Mouse (Mus musculus): ENCODE measurements around the gene Fbxl17.

The Fbxl17 gene

GRCm38 (mm10) chr17:63279144-63279543, 220.7 kb downstream of the Fbxl17 start:
- no peak for DNase-seq (ENCODE audit: low spot score)

- no peak for DNase-seq (ENCODE audit: low spot score)
These were observed 226.5 kb downstream of the Fbxl17 start for GRCm38 (mm10) chr17:63273353-63273752.

GRCm38 (mm10) chr17:63272914-63273313, 226.9 kb downstream of the Fbxl17 start:
- DNase-seq (ENCODE audit: low spot score): no peak

DNA sequence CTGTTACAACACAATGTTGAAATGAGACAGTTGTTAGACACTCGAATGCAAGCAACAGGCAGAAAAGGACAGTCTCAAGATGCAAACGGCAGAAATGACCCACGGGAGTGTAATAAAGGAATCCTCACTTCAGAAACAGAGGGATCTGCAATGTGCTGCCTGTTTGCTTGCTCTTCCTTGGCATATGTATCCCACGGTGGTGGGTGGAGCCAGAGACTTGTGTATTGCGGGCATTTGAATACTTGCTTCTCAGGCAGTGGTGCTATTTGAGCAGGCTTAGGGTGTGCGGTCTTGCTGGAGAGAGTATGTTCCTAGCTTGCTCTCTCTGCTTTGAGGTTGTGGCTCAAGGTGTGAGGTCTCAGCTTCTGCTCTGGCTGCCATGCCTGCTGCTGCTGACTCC, 228.8 kb downstream of the Fbxl17 start:
- no peak for DNase-seq (ENCODE audit: low spot score)

DNA sequence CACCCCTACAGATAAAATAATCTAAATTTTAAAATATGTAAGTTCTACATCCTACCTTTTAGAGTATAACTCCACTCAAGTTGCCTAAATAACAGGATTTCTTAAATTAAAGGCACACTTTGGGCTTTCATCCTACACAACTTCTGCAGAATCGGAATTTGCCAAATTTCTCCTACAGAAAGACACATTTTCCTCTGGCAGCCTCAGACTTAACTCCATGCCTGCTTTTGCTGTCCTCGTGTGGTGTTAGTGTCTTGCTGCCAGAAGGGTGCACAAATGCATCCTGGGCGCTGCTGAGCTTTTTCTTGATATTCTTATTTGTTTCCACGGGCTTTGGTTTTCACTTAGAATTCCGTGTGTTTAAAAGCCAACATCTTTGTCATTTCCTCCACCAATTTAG, 229.3 kb downstream of the Fbxl17 start:
- no peak for DNase-seq (ENCODE audit: low spot score)

DNA sequence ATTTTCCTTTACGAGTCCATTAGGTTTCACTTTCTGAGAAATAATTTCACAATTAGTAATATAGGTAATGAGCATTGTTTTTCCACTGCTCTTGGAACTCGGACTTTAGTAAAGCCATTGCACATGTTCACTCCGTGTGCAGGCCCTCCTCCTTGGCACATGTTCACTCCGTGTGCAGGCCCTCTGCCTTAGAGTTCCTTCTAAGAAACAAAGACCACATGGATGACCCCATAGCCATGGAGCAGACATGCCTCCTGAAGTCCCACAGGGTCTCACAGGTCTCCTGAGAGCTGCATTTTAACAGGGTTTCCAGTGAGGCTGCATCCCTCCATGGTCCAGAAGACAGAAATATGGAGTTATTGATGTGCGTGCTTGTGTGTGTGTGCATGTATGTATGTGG, 237.1 kb downstream of the Fbxl17 start:
- DNase-seq (ENCODE audit: low spot score): no peak

GRCm38 (mm10) chr17:63261508-63262141, 238.2 kb downstream of the Fbxl17 start:
- peak; percentile 51 for DNase-seq (ENCODE audit: low spot score)

DNA sequence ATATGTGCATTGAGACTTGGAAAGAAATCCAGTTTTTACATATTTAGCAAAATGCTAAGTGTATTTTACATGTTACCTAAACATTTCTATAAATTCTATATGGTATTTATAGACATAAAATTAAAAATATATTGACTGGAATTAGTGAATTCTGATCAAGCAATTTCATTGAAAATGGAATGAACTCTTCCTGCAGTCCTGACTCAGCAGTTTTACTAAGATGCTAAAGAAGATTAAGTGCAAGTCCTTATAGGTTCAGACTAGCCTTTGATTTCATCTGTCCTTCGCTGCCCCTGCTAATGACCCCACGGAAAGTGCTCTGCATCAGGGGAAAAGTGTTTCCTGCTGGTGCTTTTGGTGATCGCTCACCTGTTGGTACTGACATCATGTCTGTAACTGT, 240.7 kb downstream of the Fbxl17 start:
- no peak for DNase-seq (ENCODE audit: low spot score)

GRCm38 (mm10) chr17:63246144-63246619, 253.6 kb downstream of the Fbxl17 start:
- no peak for DNase-seq (ENCODE audit: low spot score)

- DNase-seq (ENCODE audit: low spot score): no peak
These were observed 254.3 kb downstream of the Fbxl17 start for GRCm38 (mm10) chr17:63245472-63245871.

DNA sequence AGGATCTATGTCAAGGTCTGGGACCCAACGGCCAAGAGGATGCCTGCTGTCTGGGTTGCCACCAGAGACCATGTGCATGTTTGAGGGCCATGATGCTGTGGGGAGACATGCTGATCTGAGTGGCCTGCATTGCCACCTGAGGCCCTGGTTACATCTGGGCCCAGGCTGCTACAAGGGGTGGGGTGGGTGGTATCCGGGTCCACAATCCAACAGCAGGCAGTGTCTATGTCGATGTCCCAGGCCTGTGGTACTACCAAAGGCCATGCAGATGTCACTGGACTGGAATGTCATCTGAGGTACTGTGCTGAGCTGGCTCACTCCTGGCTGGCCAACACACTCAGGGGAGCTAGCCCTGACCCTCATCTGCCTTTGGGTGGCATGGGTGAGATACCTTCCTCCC, 257.1 kb downstream of the Fbxl17 start:
- no peak for DNase-seq (ENCODE audit: low spot score)

GRCm38 (mm10) chr17:63240731-63241106, 259.1 kb downstream of the Fbxl17 start:
- no peak for DNase-seq (ENCODE audit: low spot score)

DNA sequence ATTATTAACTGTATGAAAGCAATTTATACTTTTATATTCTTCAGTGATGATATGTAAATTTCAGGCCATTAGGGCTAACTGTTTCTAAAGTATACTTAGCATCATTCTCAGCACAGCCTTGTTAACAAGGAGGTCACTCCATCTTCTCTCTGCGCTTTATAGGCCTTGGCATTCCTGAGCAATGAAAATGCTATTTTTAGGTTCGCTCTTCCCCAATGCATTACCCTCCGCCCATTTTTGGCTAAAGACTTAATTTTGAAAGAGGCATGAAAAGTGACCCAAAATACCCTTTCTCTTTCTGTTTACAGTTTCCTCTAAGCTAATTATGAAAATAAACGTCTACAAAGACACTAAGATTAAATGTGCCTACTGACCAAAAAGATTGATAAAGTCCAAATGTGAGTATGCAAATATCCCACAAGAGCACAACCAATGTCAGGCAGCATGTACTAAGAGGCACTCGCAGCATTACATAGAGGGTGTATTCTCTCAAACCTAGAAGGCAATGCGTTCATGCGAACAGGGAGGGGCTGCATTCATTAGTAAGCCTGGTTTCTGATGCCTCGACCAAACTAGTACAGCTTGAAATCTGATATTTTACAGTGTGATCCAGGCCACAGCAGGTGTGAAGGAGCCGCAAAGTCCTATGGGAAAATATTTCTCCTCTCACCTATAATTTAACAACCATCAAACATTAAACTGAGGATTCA, 259.6 kb downstream of the Fbxl17 start:
- DNase-seq (ENCODE audit: low spot score): no peak

DNA sequence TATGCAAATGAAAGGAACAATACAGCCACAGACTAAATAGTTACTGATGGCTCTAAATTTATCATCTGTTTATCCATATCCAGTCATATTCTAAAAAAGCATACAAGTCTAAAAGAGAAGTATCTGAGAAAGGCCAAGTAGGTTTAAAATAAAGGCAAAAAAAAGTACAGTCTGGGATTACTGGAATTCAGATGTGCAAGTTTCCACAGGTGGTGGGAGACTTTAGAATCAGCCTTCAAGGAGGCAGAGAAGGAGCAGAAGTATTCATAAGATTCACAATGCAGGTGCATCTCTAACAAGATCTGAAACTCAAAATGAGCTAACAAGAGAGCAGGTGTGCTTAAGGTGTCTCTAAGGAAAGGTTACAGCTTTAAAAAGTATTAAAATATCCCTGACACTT, 263.0 kb downstream of the Fbxl17 start:
- no peak for DNase-seq (ENCODE audit: low spot score)

GRCm38 (mm10) chr17:63236221-63236620, 263.6 kb downstream of the Fbxl17 start:
- DNase-seq (ENCODE audit: low spot score): no peak

- DNase-seq (ENCODE audit: low spot score): no peak
These were observed 264.0 kb downstream of the Fbxl17 start for GRCm38 (mm10) chr17:63235821-63236220.

DNA sequence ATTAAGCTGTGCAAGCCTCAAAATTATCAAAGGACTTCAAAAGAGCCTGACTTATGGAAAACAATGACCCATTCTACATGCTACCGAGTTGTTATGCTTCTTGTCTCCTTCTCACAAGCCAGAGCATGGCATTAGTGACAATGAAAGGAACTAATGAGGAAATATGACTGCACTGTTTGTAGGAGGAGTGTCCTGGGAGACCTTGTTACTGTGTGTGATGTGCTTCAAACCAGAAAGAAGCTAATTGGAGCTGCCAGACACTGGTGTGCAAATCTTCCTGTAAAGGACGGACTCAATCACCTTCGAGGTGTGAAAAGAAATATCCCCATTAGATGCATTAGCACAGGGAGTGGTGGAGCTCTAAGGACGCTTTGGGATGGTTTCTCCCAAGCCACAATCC, 270.7 kb downstream of the Fbxl17 start:
- no peak for DNase-seq (ENCODE audit: low spot score)

- no peak for DNase-seq (ENCODE audit: low spot score)
These were observed 273.4 kb downstream of the Fbxl17 start for GRCm38 (mm10) chr17:63226380-63226779.

DNA sequence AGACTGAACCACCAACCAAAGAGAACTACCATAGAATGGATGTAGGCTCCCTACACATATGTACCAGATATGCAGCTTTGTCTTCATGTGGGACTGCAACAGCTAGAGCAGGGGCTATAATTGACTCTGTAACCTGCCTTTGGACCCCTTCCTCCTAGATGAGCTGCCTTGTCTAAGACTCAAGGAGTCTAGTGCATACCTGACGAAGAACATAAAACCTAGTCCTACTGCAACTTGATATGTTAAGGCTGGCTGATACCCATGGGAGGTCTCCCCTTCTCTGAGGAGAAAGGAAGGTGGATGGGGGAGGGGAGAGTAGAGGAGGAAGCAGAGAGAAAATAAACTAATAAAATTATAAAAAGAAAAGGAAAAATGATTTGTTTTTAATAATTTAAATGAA, 273.9 kb downstream of the Fbxl17 start:
- no peak for DNase-seq (ENCODE audit: low spot score)

DNA sequence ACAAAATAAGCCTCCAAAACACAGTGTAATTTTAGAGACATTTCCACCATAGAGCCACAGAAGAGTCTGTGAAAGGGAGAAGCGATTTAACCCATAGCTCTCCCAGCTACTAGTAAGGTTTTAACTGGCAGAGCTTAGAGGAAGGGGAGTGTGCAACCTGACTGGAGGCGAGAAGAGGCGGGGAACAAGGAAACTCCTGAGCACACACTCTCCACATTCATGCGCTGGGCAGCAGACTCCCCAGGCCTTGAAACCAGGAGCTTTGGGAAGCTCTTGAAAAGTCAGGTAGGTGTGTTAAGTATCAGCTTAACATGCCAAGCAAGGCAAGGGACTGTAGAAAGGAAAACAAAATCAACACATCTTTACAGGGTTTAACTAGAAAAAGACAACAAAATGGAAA, 276.1 kb downstream of the Fbxl17 start:
- no peak for DNase-seq (ENCODE audit: low spot score)

DNA sequence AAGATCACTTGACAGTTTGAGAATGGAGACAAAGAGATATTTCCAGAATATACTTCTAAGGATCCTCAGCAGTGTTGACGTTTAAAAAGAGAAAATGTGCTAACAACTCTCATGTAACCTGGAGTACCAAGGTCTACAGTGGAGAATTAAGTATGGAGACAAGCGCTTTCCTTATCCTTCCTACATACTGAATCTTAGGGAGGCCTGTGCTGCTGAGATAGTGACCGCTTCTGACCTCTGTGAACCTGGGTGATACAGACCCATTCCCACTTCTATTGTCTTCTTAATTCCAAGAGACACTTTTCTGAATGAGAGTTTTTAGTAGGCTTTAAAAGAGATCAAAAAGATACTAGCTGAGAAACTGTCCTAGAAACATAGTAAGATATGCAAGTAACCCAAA, 278.2 kb downstream of the Fbxl17 start:
- DNase-seq (ENCODE audit: low spot score): no peak

DNA sequence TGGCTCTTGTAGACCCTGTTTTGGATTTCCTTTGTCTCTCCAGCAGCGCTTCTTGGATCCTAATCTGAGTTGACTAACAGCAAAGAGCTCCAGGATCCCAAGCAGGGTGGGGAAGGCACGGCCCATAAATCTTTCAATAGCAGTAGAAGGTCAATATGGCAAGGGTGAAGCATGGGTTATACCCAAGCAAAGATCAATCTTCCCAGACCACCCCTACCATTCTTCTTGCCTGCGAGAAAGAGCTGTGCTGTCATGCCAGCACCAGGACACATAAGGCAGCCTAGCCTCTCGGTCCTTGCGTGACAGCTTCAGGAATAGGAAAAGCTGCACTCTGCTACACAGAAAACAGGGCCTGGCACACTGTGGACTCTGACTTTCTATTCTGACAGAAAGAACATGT, 279.0 kb downstream of the Fbxl17 start:
- DNase-seq (ENCODE audit: low spot score): no peak

GRCm38 (mm10) chr17:63217016-63217415, 282.8 kb downstream of the Fbxl17 start:
- DNase-seq (ENCODE audit: low spot score): no peak

DNA sequence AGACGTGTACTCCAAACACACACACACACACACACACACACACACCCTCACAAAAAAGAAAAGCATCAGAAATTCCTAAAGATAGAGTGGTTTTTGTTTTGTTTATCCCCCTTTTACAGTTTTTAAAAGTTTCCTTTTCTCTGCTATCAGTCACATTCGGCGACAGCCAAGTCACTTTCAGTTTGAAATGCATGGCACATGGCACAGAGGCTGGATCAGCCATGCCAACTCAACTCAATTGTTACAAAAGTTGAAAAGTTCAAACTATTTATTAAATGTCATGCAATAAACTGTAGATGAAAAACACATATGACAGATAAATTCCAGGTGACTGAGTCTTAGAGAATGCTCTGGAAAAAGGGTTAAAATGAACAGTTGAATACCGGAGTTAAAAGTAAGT, 287.8 kb downstream of the Fbxl17 start:
- no peak for DNase-seq (ENCODE audit: low spot score)

Measured in spleen, adult 12 weeks (tissue).